Mouse (Mus musculus) bone marrow macrophage, adult 2 months (primary cell): ENCODE measurements around the gene Lmo7. TPM values are rescaled to one million over a fixed set of nuclear protein-coding genes. Genes with fewer than 3 reads are reported as not detected.

Source experiments
- H3K27ac ChIP-seq: 2 replicates; pipeline ENCODE4 v1.5.1; 2012; ENCODE audit warnings: low read depth, low read length; ENCODE audit not compliant: insufficient read depth
- H3K4me1 ChIP-seq: 2 replicates; pipeline ENCODE4 v1.6.1; 2012; ENCODE audit warnings: low read length; ENCODE audit not compliant: control insufficient read depth, insufficient read depth
- H3K4me3 ChIP-seq: 2 replicates; pipeline ENCODE4 v1.5.1; 2012; ENCODE audit warnings: mild to moderate bottlenecking, low read length, moderate library complexity; ENCODE audit not compliant: insufficient read depth
- CTCF ChIP-seq: IDR thresholded peaks from 2 replicates; pipeline ENCODE4 v1.5.1; 2012; ENCODE audit warnings: low read depth, mild to moderate bottlenecking, low read length, moderate library complexity
- POLR2A ChIP-seq: IDR thresholded peaks from 2 replicates; pipeline ENCODE4 v1.6.1; 2012; ENCODE audit warnings: mild to moderate bottlenecking, low read depth, low read length, borderline replicate concordance
- polyA plus RNA-seq: library from polyadenylated mRNA; stranded (reverse); fragments of >200 nt; gene quantifications from 2 replicates; pipeline ENCODE4 v1.2.4, GENCODE M21; 2012; ENCODE audit not compliant: missing spikeins, insufficient read depth, insufficient read length

Lmo7 gene
- polyA plus RNA-seq, 1 experiment, result not detected

DNA sequence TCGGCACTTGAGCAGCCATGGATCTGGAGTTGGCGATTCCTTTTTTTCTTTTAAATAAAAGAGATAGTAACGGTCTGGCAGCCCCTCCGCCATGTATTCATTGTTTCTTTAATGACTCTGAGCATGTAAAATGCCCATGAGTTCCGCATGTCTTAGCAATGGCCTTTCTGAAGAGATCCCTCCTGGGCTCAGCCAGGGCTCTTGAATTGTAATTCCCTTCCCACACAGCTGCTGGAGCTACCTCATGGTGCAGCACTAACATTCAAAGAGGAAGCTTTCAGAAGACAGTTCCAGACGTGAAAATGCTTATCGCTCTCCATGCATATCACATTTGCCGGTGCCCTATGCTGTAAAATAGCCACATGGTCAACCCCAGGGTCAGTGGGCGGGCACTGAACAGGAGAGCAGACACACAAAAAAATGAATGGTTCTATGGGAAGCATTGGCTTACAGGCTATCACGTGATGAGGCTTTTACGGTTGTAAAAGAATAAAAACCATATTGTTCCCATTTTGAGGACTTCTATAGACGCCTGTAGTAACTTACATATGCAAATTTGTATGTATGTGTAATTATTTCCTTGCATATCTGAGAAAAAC, 198.0 kb downstream of the Lmo7 start:
- no peak for TF ChIP-seq CTCF
- TF ChIP-seq POLR2A, result no peak
- Histone ChIP-seq H3K27ac (no peak overlapping the region), H3K4me3 (no peak overlapping the region)

DNA sequence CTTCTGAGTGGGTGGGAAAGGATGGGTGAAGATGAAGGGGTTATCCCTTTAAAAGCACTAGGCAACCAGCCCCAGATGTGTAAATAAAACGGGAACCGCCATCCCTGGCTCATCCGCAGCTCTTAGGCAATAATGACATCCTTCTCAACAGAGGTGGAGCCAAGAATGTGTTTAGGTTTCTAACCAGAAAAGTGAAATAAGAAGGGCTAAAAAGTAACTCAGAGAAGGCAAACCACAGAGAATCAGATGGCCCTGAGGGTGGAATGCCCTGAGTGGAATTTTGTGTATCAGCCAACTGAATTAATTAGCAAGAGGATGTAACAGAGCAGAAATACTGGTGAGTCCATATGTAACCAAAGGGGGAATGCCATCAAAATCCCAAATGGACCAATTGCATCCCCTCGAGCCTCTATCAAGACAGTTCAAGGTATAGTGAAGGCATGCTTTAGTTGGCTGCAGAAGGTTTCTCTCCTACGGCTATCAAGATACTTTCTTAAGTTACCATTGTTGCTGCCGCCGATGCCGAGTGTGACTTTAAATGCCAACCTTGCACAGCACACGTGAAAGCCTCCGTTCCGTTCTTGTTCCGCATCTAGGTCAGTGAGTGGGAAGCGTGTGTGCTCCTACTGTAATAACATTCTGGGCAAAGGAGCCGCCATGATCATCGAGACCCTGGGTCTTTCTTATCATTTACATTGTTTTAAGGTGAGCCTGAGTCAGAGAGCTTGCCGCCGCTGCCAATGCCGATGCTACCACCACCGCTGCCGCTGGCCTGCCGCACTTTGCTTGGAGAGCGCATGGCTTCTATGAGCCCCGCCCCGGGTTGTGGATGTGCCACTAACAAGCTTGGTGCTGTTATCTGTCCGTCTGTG, 201.1 kb downstream of the Lmo7 start:
- H3K27ac ChIP-seq, result no peak overlapping the region
- TF ChIP-seq CTCF, result no peak
- TF ChIP-seq POLR2A, result no peak
- H3K4me3 ChIP-seq, result no peak overlapping the region

More for the DNA sequence above, 198.0 kb downstream of the Lmo7 start:
- H3K4me1 ChIP-seq, result no peaks in the 10 kb centered on the region

DNA sequence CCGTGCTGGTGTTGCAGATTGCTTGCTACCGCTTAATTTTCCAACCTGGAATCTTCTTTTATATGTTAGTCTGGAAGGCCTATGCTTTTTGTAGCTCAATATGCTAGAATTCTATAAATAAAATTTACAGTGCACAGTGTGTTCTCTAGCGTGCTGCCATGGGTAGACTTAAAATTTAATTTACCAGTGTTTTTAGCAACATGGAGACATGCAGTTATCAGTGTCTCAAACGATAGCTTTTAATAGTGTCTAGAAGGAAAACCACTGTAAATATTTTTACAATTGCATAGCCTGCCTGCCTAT, 201.6 kb downstream of the Lmo7 start:
- Histone ChIP-seq H3K4me3 (no peak overlapping the region), H3K4me1 (no peaks in the 10 kb centered on the region), H3K27ac (no peak overlapping the region)
- TF ChIP-seq POLR2A (no peak), CTCF (no peak)

More for the DNA sequence above, 201.1 kb downstream of the Lmo7 start:
- H3K4me1 ChIP-seq, result no peaks in the 10 kb centered on the region

DNA sequence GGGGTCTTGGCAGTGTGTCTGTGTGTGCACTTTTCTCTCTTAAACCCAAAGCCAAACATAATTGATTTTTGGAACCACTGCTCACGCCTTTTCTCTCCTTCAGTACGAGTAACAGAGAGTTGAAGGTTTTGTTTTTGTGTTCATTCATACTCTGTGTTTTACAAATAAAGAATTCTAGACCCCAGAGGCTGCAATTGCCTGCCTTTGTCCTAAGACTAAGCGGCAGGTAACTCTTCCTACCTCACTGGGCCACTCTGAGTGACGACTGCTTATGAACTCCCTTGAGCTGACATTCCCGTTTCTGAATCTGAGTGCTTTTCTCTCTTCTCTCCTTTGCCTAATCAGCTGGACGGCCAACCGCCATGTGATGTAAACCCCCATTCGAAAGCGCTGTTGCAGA, 203.8 kb downstream of the Lmo7 start:
- TF ChIP-seq POLR2A (no peak), CTCF (no peak)
- no peak overlapping the region for H3K27ac ChIP-seq
- H3K4me1 ChIP-seq, result no peaks in the 10 kb centered on the region
- no peak overlapping the region for H3K4me3 ChIP-seq

DNA sequence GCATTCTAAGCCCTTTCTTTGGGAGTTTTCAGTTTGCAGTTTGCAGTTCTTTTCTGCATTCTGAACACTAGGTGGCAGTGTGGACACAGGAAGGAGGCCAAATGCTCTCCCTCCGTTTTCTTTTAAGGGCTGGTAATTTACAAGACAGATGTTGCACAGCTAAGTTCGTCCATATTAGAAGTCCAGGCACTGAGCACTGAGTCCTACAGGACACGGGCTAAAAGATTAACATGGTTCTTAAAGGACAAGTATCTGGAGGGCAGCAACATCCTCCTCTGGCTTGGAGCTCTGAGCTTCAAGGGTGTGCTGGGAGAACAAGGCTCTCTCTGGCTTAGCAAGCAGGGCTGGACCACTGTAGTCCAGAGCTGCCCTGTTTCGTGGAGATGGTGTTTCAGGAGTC, 213.2 kb downstream of the Lmo7 start:
- Histone ChIP-seq H3K27ac (no peak overlapping the region), H3K4me1 (no peaks in the 10 kb centered on the region), H3K4me3 (no peak overlapping the region)
- TF ChIP-seq POLR2A (no peak), CTCF (no peak)

DNA sequence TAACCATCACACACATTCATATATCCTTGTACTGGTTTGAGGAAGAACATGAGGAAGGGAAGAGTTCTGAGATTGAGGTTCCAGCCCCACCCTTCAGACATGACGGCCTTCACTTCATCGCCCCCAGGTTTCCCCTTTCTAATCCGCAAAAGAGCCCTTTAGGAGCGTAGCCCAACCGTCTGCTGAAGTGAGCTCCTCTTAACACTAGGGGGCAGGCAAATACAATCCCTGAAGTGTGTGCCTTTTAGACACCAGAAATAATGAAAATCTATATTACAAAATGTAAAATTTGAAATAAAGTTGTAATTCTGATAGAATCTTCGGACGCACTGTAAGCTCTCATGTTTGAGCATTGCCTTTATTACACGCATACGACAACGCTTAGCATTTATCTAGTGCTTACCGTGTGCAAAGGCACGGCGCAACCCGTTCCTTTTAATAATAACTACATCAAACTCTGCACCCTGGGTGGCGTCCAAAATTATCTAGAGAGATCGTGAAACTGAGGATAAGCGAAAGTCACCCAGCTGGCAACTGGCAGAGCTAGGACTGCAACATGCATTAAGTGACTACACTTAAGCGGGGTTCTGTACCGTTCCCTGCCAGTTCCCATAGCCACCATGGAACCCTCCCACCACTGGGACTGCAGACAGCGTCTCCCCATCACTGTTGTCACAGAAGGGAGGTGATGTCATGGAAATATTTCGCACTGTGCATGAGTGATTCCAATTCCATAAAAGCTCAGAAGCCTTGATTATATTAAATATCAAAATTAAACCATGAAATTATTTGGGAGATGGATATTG, 217.2 kb downstream of the Lmo7 start:
- H3K4me3 ChIP-seq, result no peak overlapping the region
- H3K4me1 ChIP-seq, result no peaks in the 10 kb centered on the region
- TF ChIP-seq POLR2A, result no peak
- TF ChIP-seq CTCF, result no peak; the same call in 1 of the 2 replicates
- H3K27ac ChIP-seq, result no peak overlapping the region

DNA sequence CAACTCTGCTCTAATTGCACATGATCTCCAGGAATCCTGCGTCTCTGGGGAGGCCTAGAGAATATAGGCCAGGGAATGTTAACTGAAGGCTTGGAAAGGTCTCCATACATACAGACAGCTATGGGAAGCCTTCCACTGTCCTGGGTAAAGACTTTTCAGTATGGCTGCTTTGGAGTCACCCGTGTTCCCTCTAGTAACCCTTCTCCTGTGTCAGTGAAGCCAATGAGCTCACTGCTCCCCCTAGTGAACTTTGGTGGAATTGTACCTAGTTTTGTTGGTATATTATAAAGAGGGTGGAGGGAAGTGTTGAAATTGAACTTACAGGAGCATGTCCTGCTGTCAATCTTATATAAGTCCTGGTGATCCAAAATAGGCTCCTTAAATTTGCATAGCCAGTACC, 219.4 kb downstream of the Lmo7 start:
- H3K27ac ChIP-seq, result no peak overlapping the region
- no peak overlapping the region for H3K4me3 ChIP-seq
- no peaks in the 10 kb centered on the region for H3K4me1 ChIP-seq
- TF ChIP-seq POLR2A (no peak), CTCF (no peak)

DNA sequence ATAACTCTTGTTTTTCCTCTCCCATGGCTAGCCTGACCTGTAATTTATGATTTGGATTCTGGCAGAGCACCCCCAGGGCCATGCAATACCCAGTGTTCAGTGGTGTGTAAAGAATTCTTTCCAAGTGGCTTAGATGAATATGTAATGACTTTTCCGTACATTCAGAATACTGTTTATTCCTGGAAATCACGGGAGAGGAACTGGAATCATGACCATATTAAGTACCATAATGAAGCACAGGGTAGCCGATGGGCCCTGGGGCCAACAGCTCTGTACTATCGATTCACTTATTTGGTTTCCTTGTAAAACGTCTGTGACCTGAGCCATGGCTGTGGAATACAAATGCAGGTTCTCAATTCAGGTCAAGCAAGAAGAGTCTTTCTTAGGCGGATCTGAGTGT, 221.3 kb downstream of the Lmo7 start:
- Histone ChIP-seq H3K4me3 (no peak overlapping the region), H3K4me1 (no peaks in the 10 kb centered on the region), H3K27ac (no peak overlapping the region)
- no peak for TF ChIP-seq CTCF
- TF ChIP-seq POLR2A, result no peak

DNA sequence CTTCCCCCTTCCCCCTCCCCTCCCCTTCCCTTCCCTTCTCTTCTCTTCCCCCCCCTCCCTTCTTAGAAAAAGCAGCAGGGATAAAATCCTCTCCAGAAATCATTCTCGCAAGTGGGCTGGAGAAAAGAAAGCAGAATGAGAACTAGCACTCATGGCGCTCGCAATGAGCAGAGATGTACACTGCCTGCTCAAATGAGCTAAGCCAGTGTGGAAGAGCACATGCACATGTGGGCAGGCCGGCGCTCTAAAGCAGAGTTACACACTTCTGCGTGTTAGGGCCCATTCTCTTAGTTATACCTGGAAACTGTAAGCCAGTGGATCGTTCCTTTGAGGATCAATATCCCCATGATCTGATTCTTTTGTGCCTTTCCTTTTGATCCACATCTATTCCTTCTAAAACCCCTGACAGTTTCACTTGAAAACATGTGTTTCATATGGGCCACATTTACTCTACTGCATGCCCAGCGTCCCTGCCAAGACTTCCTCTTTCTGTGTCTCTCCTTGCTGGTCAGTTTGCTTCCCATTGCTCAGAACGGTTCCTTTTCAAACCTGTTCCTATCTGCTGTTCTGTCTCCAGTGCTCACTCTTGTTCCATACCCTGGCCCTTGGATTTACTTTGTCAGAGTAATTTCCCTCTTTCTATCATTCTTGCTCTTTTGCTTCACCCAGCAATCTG, 224.2 kb downstream of the Lmo7 start:
- no peak overlapping the region for H3K27ac ChIP-seq
- H3K4me1 ChIP-seq, result no peaks in the 10 kb centered on the region
- no peak for TF ChIP-seq CTCF
- no peak for TF ChIP-seq POLR2A
- H3K4me3 ChIP-seq, result no peak overlapping the region
